34 mouse cellular contexts compared by ENCODE assay signal in the genomic region with DNA sequence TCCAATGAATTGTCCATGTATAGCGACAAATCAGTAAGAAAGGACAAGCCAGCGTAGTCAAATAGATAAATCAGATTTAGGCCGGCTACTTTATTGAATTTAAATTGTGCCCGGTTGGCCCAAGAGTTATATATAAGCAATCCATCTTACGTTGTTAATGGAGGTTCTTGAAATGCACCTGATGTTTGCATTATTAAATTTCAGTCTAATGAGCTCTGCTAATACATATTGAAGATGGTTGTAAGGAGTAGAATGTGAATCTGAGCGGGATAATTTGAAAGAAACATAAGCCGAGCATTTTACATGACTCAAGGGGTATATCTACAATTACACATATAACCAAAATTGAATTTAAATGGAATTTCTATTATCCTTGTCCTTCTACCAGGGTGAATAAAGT.
"Had no signal": no experiment of that assay in that cellular context is flagged by ENCODE, and none has a peak within 500 bp of the region (broad histone marks: within the 10 kb centered on the region; RNA-seq: fewer than 3 reads in every experiment).

No protein-coding gene starts in this region.

- H3K27ac ChIP-seq: heart, embryonic 10.5 days; heart, embryonic 13.5 days; heart, embryonic 15.5 days; hindbrain, embryonic 10.5 days; hindbrain, embryonic 12.5 days; hindbrain, embryonic 13.5 days; hindbrain, embryonic 14.5 days; hindbrain, embryonic 15.5 days; hindbrain, postnatal 0 days; intestine, embryonic 15.5 days; kidney, embryonic 15.5 days; kidney, postnatal 0 days; layer of hippocampus, adult 2 months had no signal

- H3K27me3 ChIP-seq: heart, embryonic 12.5 days; heart, embryonic 13.5 days; heart, embryonic 15.5 days; hindbrain, embryonic 12.5 days; hindbrain, embryonic 13.5 days; hindbrain, embryonic 15.5 days; intestine, embryonic 15.5 days; kidney, embryonic 15.5 days had no signal

- H3K9me3 ChIP-seq: heart, embryonic 10.5 days; heart, embryonic 12.5 days; heart, embryonic 13.5 days; heart, embryonic 15.5 days; hindbrain, embryonic 10.5 days; hindbrain, embryonic 12.5 days; hindbrain, embryonic 13.5 days; hindbrain, embryonic 15.5 days; intestine, embryonic 15.5 days; kidney, embryonic 15.5 days had no signal

- H3K9ac ChIP-seq: heart, embryonic 12.5 days; heart, embryonic 13.5 days; heart, embryonic 15.5 days; hindbrain, embryonic 12.5 days; hindbrain, embryonic 13.5 days; hindbrain, embryonic 14.5 days; hindbrain, embryonic 15.5 days; intestine, embryonic 15.5 days; kidney, embryonic 15.5 days had no signal

- H3K4me1 ChIP-seq: heart, embryonic 10.5 days; hindbrain, embryonic 10.5 days; hindbrain, embryonic 15.5 days; intestine, embryonic 15.5 days; kidney, embryonic 15.5 days had no signal

- H3K4me3 ChIP-seq: heart, embryonic 10.5 days; heart, embryonic 12.5 days; heart, embryonic 13.5 days; heart, embryonic 15.5 days; hindbrain, embryonic 10.5 days; hindbrain, embryonic 12.5 days; hindbrain, embryonic 13.5 days; hindbrain, embryonic 15.5 days; intestine, embryonic 15.5 days; kidney, embryonic 15.5 days; layer of hippocampus, adult 2 months had no signal

- H3K4me2 ChIP-seq: heart, embryonic 11.5 days; heart, embryonic 12.5 days; heart, embryonic 13.5 days; heart, embryonic 15.5 days; hindbrain, embryonic 12.5 days; hindbrain, embryonic 13.5 days; hindbrain, embryonic 14.5 days; hindbrain, embryonic 15.5 days; intestine, embryonic 15.5 days; kidney, embryonic 15.5 days had no signal

- H3K36me3 ChIP-seq: heart, embryonic 10.5 days; heart, embryonic 12.5 days; heart, embryonic 13.5 days; heart, embryonic 15.5 days; hindbrain, embryonic 10.5 days; hindbrain, embryonic 12.5 days; hindbrain, embryonic 13.5 days; hindbrain, embryonic 15.5 days; intestine, embryonic 15.5 days; kidney, embryonic 15.5 days had no signal

- DNase-seq: heart, postnatal 10 days; heart, postnatal 14 days; heart, postnatal 36 days; heart, postnatal 4 days; kidney, adult 11 months; kidney, adult 18-20 months; kidney, adult 2 months; kidney, adult 8-10 months; kidney, adult 9 months; kidney, postnatal 10 days; kidney, postnatal 14 days; kidney, postnatal 25 days; kidney, postnatal 36 days; kidney, postnatal 4 days; layer of hippocampus, adult 9-11 months; layer of hippocampus, postnatal 36 days had no signal

- ATAC-seq: hindbrain, postnatal 0 days; inflammation-experienced regulatory T-cells, adult 6 months; intestine, embryonic 15.5 days; intestine, embryonic 16.5 days; intestine, postnatal 0 days had no signal
